Mouse (Mus musculus): ENCODE measurements around the gene Etnk1. TPM values are rescaled to one million over a fixed set of nuclear protein-coding genes. Genes with fewer than 3 reads are reported as not detected.
A peak's percentile ranks its signal among the peaks of the same experiment; 100 is the strongest.

The Etnk1 gene
- total and polyA plus RNA-seq, 3 experiments, result 29.9 to 37.0 (median 33.6) TPM

GRCm38 (mm10) chr6:143165404-143166257, 1.4 kb upstream of the Etnk1 start (continued):
- TF ChIP-seq MXI1 (IDR thresholded peaks at IDR 0.05; ENCODE audit: low read depth, low read length), result no peak; the same call in 1 of the 2 replicates
- no peak for TF ChIP-seq TAL1 (IDR thresholded peaks at IDR 0.05; ENCODE audit: low read length)
- TF ChIP-seq GABPA (IDR thresholded peaks at IDR 0.05; ENCODE audit: low read depth, low read length), result no peak
- no peak for TF ChIP-seq JUND (IDR thresholded peaks at IDR 0.05; ENCODE audit: low read depth, low read length)
- TF ChIP-seq POLR2AphosphoS5 (IDR thresholded peaks at IDR 0.05; ENCODE audit: borderline replicate concordance, low read depth, low read length), result no peak
- TF ChIP-seq ZC3H11A (IDR thresholded peaks at IDR 0.05; ENCODE audit: low read depth, low read length), result no peak
- 0 out of 2 replicates have a peak, but pooled peaks have one; percentile 17 for TF ChIP-seq TCF12 (IDR thresholded peaks at IDR 0.05; ENCODE audit: low read depth, low read length)
- TF ChIP-seq MYB (IDR thresholded peaks at IDR 0.05; ENCODE audit: low read depth, low read length), result 0 out of 2 replicates have a peak, but pooled peaks have one; percentile 7
- TF ChIP-seq BHLHE40 (IDR thresholded peaks at IDR 0.05; ENCODE audit: borderline replicate concordance, low read depth, low read length), result no peak
- no peak for TF ChIP-seq ELF1 (IDR thresholded peaks at IDR 0.05; ENCODE audit: low read depth, low read length)
- TF ChIP-seq RCOR1 (IDR thresholded peaks at IDR 0.05; ENCODE audit: low read depth, low read length), result no peak
- no peak for TF ChIP-seq CHD1 (IDR thresholded peaks at IDR 0.05; ENCODE audit: low read depth, low read length)
- TF ChIP-seq MAZ (IDR thresholded peaks at IDR 0.05; ENCODE audit: low read depth, low read length), result no peak; the same call in 1 of the 2 replicates

GRCm38 (mm10) chr6:143167409-143167919, 443 bp downstream of the Etnk1 start:
- peaks cover 42% of the 10 kb centered on the region for H3K79me2 ChIP-seq (ENCODE audit: control insufficient read depth, insufficient read depth, low read length, poor library complexity)
- no peaks in the 10 kb centered on the region for H3K9me3 ChIP-seq (replicated peaks; ENCODE audit: insufficient read depth, low read length)
- peaks cover 11 to 35% of the 10 kb centered on the region in 2 experiments for H3K36me3 ChIP-seq (ENCODE audit: control insufficient read depth in 1 of 2, insufficient read depth in 2 of 2, low read length in 2 of 2)
- peak overlapping the region; percentile 65 for H3K27ac ChIP-seq (ENCODE audit: control insufficient read depth, low read depth, low read length)
- peak; percentile 60 for DNase-seq (ENCODE audit: low read depth, low spot score)
- TF ChIP-seq MAZ (IDR thresholded peaks at IDR 0.05; ENCODE audit: low read depth, low read length) (no peak), ZKSCAN1 (IDR thresholded peaks at IDR 0.05; ENCODE audit: low read depth, low read length) (no peak), KAT2A (conservative IDR thresholded peaks at IDR 0.05; ENCODE audit: low read depth, low read length) (no peak), EP300 (IDR thresholded peaks at IDR 0.05; ENCODE audit: low read depth in 1 of 2, low read length in 2 of 2) (no peak), MYC (IDR thresholded peaks at IDR 0.05; ENCODE audit: low read depth, low read length) (no peak), BHLHE40 (IDR thresholded peaks at IDR 0.05; ENCODE audit: borderline replicate concordance, low read depth, low read length) (no peak), TCF12 (IDR thresholded peaks at IDR 0.05; ENCODE audit: low read depth, low read length) (no peak), RCOR1 (IDR thresholded peaks at IDR 0.05; ENCODE audit: low read depth, low read length) (no peak)
- no peaks in the 10 kb centered on the region for H3K27me3 ChIP-seq (ENCODE audit: control insufficient read depth in 1 of 2, insufficient read depth in 2 of 2, low read length in 2 of 2)
- H3K4me3 ChIP-seq (ENCODE audit: control insufficient read depth in 1 of 2, insufficient read depth in 1 of 2, low read depth in 2 of 2, low read length in 2 of 2), result peak overlapping the region; percentile 74 to 96
- H3K9ac ChIP-seq (ENCODE audit: control insufficient read depth, low read depth, low read length, poor library complexity, severe bottlenecking), result peak overlapping the region; percentile 95
- H3K4me1 ChIP-seq (ENCODE audit: control insufficient read depth in 1 of 2, insufficient read depth in 2 of 2, low read length in 2 of 2), result peaks cover 20 to 25% of the 10 kb centered on the region in 2 experiments

Measured in MEL (cell line).